ENCODE assay signal across 8 mouse cellular contexts in genomic region chr10:24312191-24312611, GRCm38 (mm10).
A peak's percentile ranks its signal among the peaks of the same experiment; 100 is the strongest.
DNase-seq lines count a peak whose midpoint lies in the region; ATAC-seq lines count a peak whose summit lies in the region.

No protein-coding gene starts in this region.

- 0 out of 2 replicates have a peak, but pooled peaks have one; percentile 31 for ATAC-seq in hindbrain, embryonic 14.5 days (ENCODE audit: low FRiP score)

- no peaks in the 10 kb centered on the region for H3K27me3 ChIP-seq in hindbrain, embryonic 14.5 days (ENCODE audit: control insufficient read depth, insufficient read depth, low read length)

- H3K36me3 ChIP-seq in hindbrain, embryonic 14.5 days (replicated peaks; ENCODE audit: control insufficient read depth, insufficient read depth): no peaks in the 10 kb centered on the region

- H3K9ac ChIP-seq in hindbrain, embryonic 14.5 days: no peak overlapping the region

- H3K4me2 ChIP-seq in hindbrain, embryonic 14.5 days (replicated peaks): peak overlapping the region; percentile 34

- no peak overlapping the region for H3K4me3 ChIP-seq in hindbrain, embryonic 14.5 days (replicated peaks; ENCODE audit: low read length)

- 0% methylated on average over 9 of the region's 9 CpGs for WGBS in hindbrain, embryonic 14.5 days

- no peaks in the 10 kb centered on the region for H3K4me1 ChIP-seq in hindbrain, embryonic 14.5 days (replicated peaks; ENCODE audit: control insufficient read depth, insufficient read depth, low read length)

- no peak overlapping the region for H3K27ac ChIP-seq in hindbrain, embryonic 14.5 days

- peak; percentile 93 for DNase-seq in NIH3T3 (ENCODE audit: low read depth)
- peak; percentile 14 for DNase-seq in cerebellum, adult 8-10 months
- DNase-seq in frontal cortex, postnatal 36 days (ENCODE audit: low spot score in 2 of 2): peak; percentile 56 to 83
- DNase-seq in hindbrain, embryonic 14.5 days (ENCODE audit: low spot score): peak; percentile 86
- peak; percentile 23 to 63 for DNase-seq in layer of hippocampus, postnatal 25 days (ENCODE audit: extremely low spot score in 1 of 2, low spot score in 1 of 2)
- DNase-seq in lung, postnatal 25 days (ENCODE audit: low spot score): peak; percentile 80
- peak; percentile 46 for DNase-seq in retina, postnatal 7 days (ENCODE audit: low read depth, low spot score)
- DNase-seq in yolk sac, embryonic 10.5 days (ENCODE audit: low spot score): peak; percentile 48

- no peaks in the 10 kb centered on the region for H3K9me3 ChIP-seq in hindbrain, embryonic 14.5 days (ENCODE audit: control insufficient read depth, low read length)

Comparison
In these comparisons a context has a peak if more than half of its experiments do, and no peak if none do; other contexts are left out.
1. DNase-seq: peak in every context shown above with its lines; median percentile 93 in NIH3T3; 86 in hindbrain, embryonic 14.5 days; 80 in lung, postnatal 25 days; 70 in frontal cortex, postnatal 36 days; 48 in yolk sac, embryonic 10.5 days; 46 in retina, postnatal 7 days; 43 in layer of hippocampus, postnatal 25 days; 14 in cerebellum, adult 8-10 months.